Mouse (Mus musculus): Measurements from ENCODE around the gene Prap1.
"Not testable (repeated sequence)": the region's sequence is repeated elsewhere in the genome, so short reads cannot be mapped to it uniquely, and the experiment has no call there.

The Prap1 gene

GRCm38 (mm10) chr7:140115583-140116328 is 22.6 kb downstream of the Prap1 start, which contains the start of gene Paox:
TSS of gene Paox (plus strand) at chr7:140115799.
- ChIA-PET CTCF (interaction anchor here in 3 of 4 experiments (0.5 to 2.8 kb wide), 9 partner anchors 9 to 788 kb away, joined by 3 to 10 read pairs (median 4); partner anchors contain the start of gene Mtg1 (in 1 of the 3)), POLR2A (interaction anchor here (0.5 to 7.3 kb wide), 49 partner anchors 8 to 1100 kb away, joined by 3 to 109 read pairs (median 5); partner anchors contain the start of genes Mtg1 (in 4 of the 4), Fuom (in 3 of the 4), Gm45785 (in 2 of the 4) and Zfp941 (in 2 of the 4))

- ChIA-PET POLR2A (interaction anchor here (0.5 to 7.3 kb wide), 54 partner anchors 8 to 1099 kb away, joined by 3 to 109 read pairs (median 4); partner anchors contain the start of genes Mtg1 (in 4 of the 4), Fuom (in 3 of the 4), Zfp941 (in 2 of the 4) and Gm45785 (in 1 of the 4)), CTCF (interaction anchor here in 3 of 4 experiments (0.6 to 2.8 kb wide), 9 partner anchors 8 to 70 kb away, joined by 3 to 10 read pairs (median 4); partner anchors contain the start of gene Mtg1 (in 1 of the 3))
Observed at GRCm38 (mm10) chr7:140116329-140117054, 23.3 kb downstream of the Prap1 start, which contains the start of gene Echs1. TSS of gene Echs1 (minus strand) at chr7:140116476.

DNA sequence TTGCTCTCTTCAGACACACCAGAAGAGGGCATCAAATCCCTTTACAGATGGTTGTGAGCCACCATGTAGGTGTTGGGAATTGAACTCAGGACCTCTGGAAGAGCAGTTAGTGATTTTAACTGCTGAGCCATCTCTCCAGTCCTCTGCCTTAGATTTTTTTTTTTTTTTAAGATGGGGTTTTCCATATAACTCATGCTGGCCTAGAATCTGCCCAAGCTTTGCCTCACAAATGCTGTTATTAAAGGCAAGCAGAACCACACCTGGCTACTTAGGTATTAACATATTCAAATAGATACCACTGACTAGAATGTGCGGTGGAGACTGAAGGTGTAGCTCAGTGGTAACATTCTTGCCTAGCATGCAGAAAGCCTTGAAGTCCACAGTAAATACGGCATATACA is 27.3 kb downstream of the Prap1 start:
- ChIA-PET CTCF (interaction anchor here in 2 of 4 experiments (0.7 to 1.0 kb wide), 2 partner anchors 21 to 1371 kb away, joined by 3 read pairs; no protein-coding TSS in a partner anchor), POLR2A (interaction anchor here in 2 of 4 experiments (0.6 to 2.0 kb wide), 4 partner anchors 10 to 651 kb away, joined by 3 to 8 read pairs (median 5); partner anchors contain the start of genes Fuom (in 1 of the 2) and Mtg1 (in 1 of the 2))

DNA sequence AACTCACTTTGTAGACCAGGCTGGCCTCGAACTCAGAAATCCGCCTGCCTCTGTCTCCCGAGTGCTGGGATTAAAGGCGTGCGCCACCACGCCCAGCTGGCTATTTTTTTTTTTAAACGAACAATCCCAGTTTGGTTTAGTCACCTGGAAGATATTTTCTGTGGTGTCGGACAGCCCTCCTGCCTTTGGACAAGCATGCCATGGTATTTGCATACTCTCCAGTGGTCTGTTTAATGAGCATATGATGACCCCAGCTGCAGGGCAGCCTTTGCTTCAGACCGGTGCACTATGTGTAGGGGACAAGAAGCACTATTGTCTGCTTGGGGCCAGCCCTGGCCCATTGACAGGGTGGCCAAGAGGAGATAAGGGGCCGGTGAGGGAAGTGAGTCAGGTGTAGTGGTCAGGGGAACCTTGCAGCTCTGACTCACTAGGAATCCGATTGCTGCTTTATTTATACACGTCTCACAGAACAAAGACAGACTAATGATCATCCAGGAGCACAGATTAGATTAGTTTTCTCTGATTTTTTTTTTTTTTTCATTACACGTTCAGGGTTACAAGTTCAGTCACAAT is 28.2 kb downstream of the Prap1 start:
- POLR2A ChIA-PET, result interaction anchor here in 2 of 4 experiments (0.7 to 2.0 kb wide), 4 partner anchors 10 to 751 kb away, joined by 3 to 8 read pairs (median 5); partner anchors contain the start of genes Fuom (in 1 of the 2) and Mtg1 (in 1 of the 2)
- CTCF ChIA-PET, result interaction anchor here in 2 of 4 experiments (0.7 to 2.7 kb wide), 2 partner anchors 20 to 31 kb away, joined by 3 to 8 read pairs; no protein-coding TSS in a partner anchor

GRCm38 (mm10) chr7:140122765-140123164 is 29.6 kb downstream of the Prap1 start:
- ChIA-PET CTCF (interaction anchor here in 2 of 4 experiments (0.6 to 2.7 kb wide), 3 partner anchors 18 to 800 kb away, joined by 3 to 8 read pairs (median 3); no protein-coding TSS in a partner anchor), POLR2A (interaction anchor here in 2 of 4 experiments (1.0 to 6.1 kb wide), 5 partner anchors 11 to 172 kb away, joined by 3 to 66 read pairs (median 4); partner anchors contain the start of genes Fuom (in 1 of the 2) and Mtg1 (in 1 of the 2))

DNA sequence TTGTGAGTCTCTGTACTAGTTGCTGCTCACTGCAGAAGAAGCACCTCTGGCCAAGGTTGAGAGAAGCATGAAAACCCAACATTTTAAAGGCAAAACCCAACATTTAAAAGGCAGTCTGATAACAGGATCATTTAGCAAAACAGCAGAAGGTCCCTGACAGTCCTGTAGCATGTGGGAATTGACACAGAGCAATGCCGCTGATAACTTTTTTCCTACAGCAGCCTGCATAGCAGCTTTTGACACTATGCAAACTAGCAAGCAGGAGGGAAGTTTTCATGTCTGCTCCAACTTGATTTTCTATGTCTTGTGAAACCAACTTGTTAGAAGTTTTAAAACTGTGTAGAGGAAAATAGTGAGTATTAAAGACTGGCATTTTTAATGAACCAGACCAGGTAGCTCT is 31.2 kb downstream of the Prap1 start:
- ChIA-PET CTCF (interaction anchor here in 3 of 4 experiments (1.0 to 2.0 kb wide), 4 partner anchors 7 to 20 kb away, joined by 3 to 9 read pairs (median 4); partner anchors contain the start of gene Echs1 (in 1 of the 3)), POLR2A (interaction anchor here in 3 of 4 experiments (0.5 to 6.1 kb wide), 18 partner anchors 8 to 186 kb away, joined by 3 to 66 read pairs (median 8); partner anchors contain the start of genes Echs1 (in 3 of the 3), Mtg1 (in 3 of the 3), Paox (in 3 of the 3) and Fuom (in 2 of the 3))

DNA sequence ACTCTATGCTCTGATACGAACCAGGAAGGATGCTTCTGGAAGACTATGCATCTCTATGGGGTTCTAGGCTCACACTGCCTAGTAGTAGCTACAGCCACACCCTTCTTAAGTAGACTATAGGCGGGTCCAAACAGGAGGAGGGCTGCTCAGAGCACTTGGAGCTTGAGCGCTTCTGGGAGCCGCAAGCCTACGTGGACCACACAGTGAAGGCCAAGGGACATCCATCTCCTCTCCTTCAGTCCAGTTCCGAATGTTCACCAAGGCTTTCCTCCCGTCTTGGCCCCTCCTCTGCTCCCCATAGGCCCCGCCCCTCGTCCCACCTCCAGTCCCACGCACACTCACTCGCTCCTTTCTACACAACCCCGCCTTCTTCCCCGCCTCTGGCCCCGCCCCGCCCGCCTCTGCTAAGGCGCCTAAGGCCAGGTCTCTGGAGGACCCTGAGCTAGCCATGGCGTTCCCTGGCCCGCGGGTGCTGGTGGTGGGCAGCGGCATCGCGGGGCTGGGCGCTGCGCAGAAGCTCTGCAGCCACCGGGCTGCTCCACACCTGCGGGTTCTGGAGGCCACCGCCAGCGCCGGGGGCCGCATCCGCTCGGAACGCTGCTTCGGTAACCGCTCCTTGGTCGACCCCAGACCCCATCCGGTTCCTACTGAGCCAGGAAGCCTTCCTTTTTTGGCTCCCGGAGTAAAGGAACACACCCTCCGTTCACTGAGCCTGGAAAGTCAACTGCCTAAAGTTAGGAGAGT is 32.3 kb downstream of the Prap1 start:
- POLR2A ChIA-PET, result interaction anchor here (0.6 to 6.1 kb wide), 31 partner anchors 8 to 834 kb away, joined by 3 to 66 read pairs (median 4); partner anchors contain the start of genes Echs1 (in 4 of the 4), Mtg1 (in 3 of the 4), Paox (in 3 of the 4) and Fuom (in 2 of the 4)
- CTCF ChIA-PET, result interaction anchor here (0.6 to 2.0 kb wide), 9 partner anchors 9 to 794 kb away, joined by 3 to 9 read pairs (median 4); partner anchors contain the start of gene Echs1 (in 1 of the 4)

DNA sequence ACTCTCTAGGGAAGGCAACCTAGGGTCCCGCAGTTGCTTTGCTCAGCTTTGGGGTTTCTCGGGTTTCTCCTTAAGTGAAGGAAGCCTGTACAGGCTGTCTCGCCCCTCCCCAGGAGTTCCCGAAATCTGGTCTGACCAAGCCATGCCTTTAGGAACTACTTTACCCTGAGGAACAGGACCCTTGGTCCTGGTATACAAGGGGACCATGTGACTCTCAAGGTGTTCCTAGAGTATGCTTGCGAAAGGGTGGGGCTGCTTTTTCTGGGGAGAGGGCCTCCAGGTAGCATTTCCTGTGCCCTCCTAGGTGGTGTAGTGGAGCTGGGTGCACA is 32.8 kb downstream of the Prap1 start:
- POLR2A ChIA-PET, result interaction anchor here (0.6 to 6.1 kb wide), 22 partner anchors 7 to 788 kb away, joined by 3 to 66 read pairs (median 6); partner anchors contain the start of genes Echs1 (in 4 of the 4), Mtg1 (in 3 of the 4), Paox (in 3 of the 4) and Fuom (in 2 of the 4)
- CTCF ChIA-PET, result interaction anchor here in 3 of 4 experiments (0.9 to 2.0 kb wide), 5 partner anchors 15 to 783 kb away, joined by 3 to 9 read pairs (median 4); no protein-coding TSS in a partner anchor

DNA sequence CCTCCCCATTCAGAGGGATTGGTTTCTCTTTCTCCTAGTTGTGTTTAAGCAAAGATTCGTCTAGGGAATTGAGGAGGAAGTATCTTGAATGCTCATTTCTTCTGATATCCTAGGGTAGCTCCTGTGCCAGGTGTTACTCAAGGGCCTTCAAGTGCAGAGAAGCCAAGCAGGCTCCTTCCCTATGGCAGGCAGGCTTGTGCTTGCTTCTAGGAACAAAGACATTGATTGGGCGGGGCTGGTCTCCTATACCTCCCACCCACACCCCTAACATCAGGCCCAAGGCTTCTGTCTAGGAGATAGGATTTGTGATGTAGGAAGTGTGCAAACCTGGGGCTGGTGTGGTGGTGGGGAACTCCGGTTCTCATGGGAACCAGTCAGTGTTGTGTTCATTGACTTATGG is 33.7 kb downstream of the Prap1 start:
- POLR2A ChIA-PET, result interaction anchor here in 2 of 4 experiments (1.8 to 6.1 kb wide), 5 partner anchors 8 to 11 kb away, joined by 8 to 66 read pairs (median 56); partner anchors contain the start of genes Echs1 (in 2 of the 2), Mtg1 (in 2 of the 2) and Paox (in 2 of the 2)
- CTCF ChIA-PET, result no interaction called here

DNA sequence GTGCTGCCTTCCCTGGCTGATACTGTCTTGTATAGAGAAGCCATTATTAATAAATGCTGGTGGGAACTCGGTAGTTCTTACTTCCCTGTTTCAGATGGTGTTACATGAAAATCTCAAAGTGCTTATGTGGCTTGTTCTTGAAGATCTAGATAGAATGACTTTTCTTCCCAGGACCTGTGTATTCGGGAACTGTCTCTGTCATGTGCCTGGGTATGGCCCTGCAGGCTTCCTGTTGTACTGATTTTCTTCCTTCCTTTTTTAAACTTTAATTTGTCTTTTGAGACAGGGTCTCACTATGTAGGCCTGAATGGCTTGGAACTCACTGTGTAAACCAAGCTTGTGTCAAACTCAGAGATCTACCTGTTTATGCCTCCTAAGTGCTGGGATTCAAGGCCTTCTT is 34.7 kb downstream of the Prap1 start:
- ChIA-PET POLR2A (interaction anchor here in 2 of 4 experiments (4.4 to 6.1 kb wide), 3 partner anchors 10 to 12 kb away, joined by 56 to 66 read pairs (median 63); partner anchors contain the start of genes Echs1 (in 2 of the 2), Paox (in 2 of the 2) and Mtg1 (in 1 of the 2)), CTCF (no interaction called here)

GRCm38 (mm10) chr7:140132184-140132583 is 39.0 kb downstream of the Prap1 start:
- ChIA-PET POLR2A (interaction anchor here in 1 of 4 experiments (0.6 to 2.7 kb wide), 2 partner anchors 15 to 802 kb away, joined by 3 to 12 read pairs; partner anchors contain the start of gene Echs1), CTCF (interaction anchor here in 1 of 4 experiments (0.6 kb wide), 1 partner anchor 214 kb away, joined by 3 read pairs; no protein-coding TSS in a partner anchor)

DNA sequence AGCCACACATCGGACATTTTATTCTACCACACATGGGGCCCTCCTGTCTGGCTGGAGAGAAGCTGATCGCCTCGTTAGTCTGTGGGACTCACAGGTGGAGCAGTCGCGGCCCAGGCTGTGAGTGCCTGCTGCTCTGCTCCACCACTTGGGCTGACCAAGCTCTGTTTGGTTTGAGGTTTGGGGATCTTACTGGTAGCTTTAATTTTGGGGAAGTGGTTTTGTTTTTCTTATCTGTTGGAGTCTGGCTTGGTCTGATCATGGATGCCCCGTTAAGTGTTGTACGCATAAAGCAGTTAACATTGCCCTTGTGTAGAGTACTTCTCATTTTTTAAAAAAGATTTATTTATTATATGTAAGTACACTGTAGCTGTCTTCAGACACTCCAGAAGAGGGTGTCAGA is 40.8 kb downstream of the Prap1 start:
- POLR2A ChIA-PET, result interaction anchor here in 2 of 4 experiments (0.9 to 1.7 kb wide), 3 partner anchors 8 to 19 kb away, joined by 3 read pairs; partner anchors contain the start of gene Echs1 (in 1 of the 2)
- CTCF ChIA-PET, result not testable (repeated sequence)

GRCm38 (mm10) chr7:140135106-140135770 is 42.0 kb downstream of the Prap1 start:
- CTCF ChIA-PET, result no interaction called here
- POLR2A ChIA-PET, result interaction anchor here in 2 of 4 experiments (0.8 to 6.6 kb wide), 4 partner anchors 9 to 33 kb away, joined by 3 to 66 read pairs (median 8); partner anchors contain the start of gene Fuom (in 1 of the 2)

- ChIA-PET CTCF (interaction anchor here in 2 of 4 experiments (0.6 to 1.4 kb wide), 3 partner anchors 22 to 691 kb away, joined by 3 to 5 read pairs (median 4); partner anchors contain the start of gene Paox (in 1 of the 2)), POLR2A (interaction anchor here (0.6 to 6.6 kb wide), 43 partner anchors 8 to 986 kb away, joined by 3 to 66 read pairs (median 5); partner anchors contain the start of genes Echs1 (in 4 of the 4), Fuom (in 4 of the 4), Paox (in 4 of the 4) and Ric8a (in 2 of the 4))
Observed at GRCm38 (mm10) chr7:140137135-140138020, 44.2 kb downstream of the Prap1 start, which contains the start of gene Mtg1. TSS of gene Mtg1 (plus strand) at chr7:140137564.

Measured in embryonic stem cell, embryonic (primary cell).